Mouse (Mus musculus) MN1 (cell line): Measurements from ENCODE around the gene Epc2.

Experiments used
- DNase-seq: peaks from one replicate; pipeline ENCODE4 v3.0.0-alpha.2; 2016; ENCODE audit warnings: low spot score

Gene Epc2

DNA sequence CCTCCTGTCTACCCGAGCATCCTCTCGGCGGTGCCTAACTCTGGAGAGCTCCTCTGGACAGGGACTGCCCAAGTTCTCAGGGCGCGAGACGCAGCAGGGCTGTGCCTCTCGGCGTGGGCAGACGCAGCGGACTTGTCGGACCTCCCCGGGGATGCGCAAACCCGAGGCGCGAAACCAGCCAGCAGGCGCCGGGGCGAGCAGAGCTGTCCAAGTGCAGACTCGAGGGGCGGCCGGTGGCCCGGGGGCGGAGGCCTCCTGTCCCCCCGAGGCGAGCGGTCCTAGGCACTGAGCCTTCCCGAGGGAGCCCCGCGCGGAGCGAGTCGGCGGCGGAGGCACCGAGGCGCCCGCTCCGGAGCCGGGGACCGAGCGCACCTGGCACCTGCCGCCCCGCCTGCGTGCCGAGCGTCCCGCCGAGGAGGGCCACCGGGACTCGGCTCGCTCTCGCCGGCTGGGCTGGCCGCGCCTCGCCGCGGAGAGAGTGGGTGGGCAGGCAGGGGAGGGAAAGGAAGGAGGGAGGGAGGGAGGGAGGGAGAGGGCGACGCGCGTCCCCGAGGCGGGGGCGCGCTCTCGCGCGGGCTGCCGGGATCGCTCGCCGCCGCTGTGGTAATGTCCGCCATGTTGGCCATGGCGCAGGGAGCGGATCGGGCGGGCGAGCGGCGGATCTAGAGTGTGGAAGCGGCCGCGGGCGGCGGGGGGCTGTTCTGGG, at the start of gene Epc2:
Gene Epc2, plus strand, starts transcription at position 556 of the 706 bp plus-strand sequence.
- peak; percentile 91 for DNase-seq

DNA sequence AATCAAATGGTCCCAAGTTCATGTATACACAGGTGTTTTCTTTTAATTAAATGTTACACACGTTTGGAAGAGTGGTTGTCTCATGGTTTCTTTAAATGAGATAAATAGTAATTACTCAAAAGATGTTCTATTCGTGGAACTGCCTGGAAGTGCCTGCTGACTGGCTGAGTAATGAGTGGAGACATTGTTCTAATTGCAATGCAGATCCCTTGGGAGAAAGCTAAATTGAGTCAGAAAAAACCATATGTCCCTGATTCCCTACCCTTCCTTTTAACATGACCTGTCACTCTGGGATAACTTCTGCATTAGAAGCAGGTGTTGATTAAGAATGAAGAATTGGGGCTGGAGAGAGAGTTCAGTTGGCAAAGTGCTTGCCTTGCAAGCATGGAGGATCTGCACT, 45.3 kb upstream of the Epc2 start:
- DNase-seq = peak; percentile 57

DNA sequence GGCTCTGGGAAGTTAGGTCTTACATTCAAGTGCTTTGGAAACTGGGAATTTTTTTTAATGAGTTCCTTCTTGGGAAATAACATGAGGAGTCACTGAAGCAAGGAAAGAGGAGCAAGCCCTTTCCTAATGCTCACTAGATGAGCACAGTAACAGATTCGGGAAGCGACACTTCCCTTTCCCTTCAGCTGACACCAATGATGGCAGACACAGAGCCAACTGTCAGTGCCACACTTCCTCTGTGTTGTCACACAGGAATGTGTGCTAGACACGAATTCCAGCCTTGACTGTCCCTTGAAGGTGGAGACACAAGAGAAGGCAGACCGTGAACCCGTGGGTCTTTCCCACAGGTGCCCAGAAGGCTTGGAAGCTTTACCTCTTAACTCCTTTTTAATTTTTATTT, 39.6 kb upstream of the Epc2 start:
- DNase-seq = no peak

DNA sequence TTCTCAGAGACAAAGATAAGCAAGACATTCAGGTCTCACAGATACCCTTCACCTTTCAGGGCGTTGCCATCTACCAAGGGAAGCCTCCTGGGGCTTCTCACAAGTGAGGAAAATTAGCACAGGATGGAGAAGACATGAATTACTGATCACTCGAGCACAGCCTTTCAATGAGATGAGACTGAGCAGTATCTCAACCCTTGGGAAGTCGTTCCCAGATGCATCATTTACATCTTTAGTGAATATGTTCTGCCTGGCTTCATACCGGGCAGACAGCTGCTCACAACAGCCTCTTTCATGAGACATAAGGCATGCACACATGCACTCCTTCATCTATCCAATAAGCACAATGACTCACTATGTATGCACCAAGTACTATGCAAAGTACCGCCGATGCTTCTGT, 38.7 kb upstream of the Epc2 start:
- DNase-seq = no peak

GRCm38 (mm10) chr2:49415868-49416267, 35.4 kb upstream of the Epc2 start:
- DNase-seq = no peak

- no peak for DNase-seq
Measured at GRCm38 (mm10) chr2:49417018-49417604, 34.2 kb upstream of the Epc2 start.

- DNase-seq = no peak
Measured at GRCm38 (mm10) chr2:49420396-49420795, 30.9 kb upstream of the Epc2 start.

DNA sequence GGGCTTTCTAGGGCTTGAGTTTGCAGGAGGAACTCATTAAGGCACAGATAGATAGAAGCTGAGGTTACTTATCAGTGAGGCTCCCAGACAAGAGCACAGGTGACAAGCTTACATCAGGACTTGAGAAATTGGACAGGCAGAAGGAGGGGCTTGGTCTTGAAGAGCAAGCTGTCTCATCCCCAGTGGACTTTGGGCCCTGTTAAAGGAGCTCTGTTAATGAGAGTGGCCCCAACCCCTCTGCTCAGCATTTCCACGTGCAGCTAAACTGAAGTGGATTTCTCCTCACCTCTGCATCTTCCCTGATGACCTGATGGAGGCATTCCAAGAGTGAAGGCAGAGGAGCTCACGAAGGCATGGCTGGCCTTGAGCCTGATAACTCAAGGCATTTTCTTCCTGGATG, 27.4 kb upstream of the Epc2 start:
- DNase-seq = no peak

GRCm38 (mm10) chr2:49424788-49425187, 26.5 kb upstream of the Epc2 start:
- no peak for DNase-seq

DNA sequence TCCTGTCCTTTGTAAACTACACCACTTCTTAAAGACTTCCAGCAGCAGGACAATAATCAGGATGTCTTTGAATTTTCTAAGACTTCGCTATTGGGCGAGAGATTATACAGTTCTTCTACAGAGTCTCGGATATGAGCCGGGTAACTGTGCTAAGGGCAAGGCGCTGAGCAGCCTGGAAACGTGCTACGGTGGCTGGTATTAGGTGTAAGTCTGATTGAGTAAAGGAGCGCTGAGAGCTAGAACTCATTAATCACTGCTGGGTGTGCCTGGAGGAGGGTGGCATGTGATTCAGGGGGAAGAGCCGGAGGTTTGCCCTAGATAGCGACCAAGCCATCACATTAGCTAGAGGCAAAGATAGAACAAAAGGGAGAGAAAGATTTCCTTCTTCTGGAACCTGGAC, 25.1 kb upstream of the Epc2 start:
- DNase-seq = no peak

DNA sequence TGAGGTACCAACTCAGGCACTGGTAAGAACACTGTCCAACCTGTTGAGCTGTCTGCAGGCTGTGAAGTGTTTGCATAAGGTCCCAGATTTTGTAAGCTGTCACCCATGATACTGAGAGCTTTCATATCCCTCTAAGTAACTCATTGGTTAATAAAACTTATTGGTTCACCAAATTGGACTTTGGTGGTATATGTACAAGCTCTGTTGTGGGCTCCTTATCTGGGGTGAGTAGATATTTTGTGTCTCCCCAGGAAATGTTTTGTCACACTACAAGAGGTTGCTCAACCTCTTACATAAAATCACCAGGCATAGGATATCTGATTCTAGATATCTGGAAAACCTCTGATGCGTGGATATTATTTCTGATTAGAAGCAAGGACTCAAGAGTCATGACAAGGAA, 20.3 kb upstream of the Epc2 start:
- no peak for DNase-seq

DNA sequence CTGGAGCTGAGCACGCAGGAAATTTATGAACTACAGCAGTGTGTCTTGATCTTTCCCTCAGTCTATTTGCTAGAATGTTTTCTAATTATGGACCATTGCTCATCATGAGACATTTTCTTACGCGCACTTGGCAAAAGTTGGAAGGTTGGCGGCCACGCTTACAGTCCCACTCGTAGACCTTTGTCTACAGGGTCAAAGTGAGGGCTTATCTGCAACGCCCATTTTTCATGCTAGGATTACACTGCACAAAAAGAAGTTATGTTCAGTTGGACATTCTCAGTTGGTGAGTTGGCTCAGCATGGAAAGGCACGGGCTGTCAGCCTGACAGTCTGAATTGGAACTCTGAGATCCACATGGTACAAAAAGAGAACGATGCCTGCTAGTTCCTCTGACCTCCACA, 18.1 kb upstream of the Epc2 start:
- DNase-seq = no peak

- peak; percentile 17 for DNase-seq
Measured at GRCm38 (mm10) chr2:49446238-49446637, 5.0 kb upstream of the Epc2 start.

GRCm38 (mm10) chr2:49447586-49448475, 3.5 kb upstream of the Epc2 start:
- peak; percentile 62 for DNase-seq

DNA sequence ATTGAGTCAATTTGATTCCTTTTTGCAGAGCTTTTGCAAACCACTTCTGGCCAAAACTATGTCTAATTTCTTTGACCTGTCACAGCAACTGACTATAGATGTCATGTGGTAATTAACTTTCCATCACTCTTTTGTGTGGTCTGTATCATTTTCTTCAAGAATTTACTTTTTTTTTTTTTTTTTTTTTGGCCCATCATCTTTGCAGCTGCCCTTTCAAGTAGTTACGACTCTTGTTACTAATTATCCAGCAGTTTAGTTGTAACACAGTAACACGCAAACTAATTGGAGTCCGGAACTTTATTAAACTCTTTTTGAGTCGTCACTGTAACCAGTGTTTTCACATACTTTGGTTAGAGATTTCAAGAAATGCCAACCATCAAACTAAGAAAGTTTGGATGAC, 819 bp upstream of the Epc2 start:
- no peak for DNase-seq

- DNase-seq = peak; percentile 95
Measured at GRCm38 (mm10) chr2:49451637-49452211, 438 bp downstream of the Epc2 start.

DNA sequence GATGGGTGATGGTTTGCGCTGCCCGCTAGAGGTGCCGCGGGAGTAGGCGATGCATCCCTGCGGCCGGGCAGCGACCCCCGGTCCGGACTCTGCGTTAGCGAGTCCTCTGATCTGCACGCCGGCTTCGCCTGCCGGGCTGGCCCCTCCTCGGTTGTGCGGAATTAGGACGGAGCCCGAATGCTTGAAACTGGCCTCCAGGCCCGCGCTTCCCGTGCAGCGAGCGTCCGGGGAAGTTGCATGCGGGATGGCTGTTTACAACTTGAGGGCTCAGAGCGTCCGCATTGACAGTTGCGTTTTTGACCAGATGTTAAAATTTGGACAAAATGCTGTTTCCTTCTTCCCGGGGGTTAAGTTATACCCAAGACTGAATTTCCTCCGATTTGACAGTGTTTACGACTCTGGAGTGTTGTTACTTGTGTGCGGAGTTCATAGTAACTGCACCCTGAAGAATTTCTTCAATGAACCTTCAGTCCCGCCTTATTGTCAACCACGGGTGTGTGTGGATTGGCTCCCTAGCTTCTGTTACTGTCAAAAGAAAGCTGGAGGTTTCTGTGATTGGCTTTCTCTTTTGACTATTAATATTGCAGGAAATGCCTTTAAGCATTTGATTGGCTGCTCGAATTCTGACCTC, 1.3 kb downstream of the Epc2 start:
- DNase-seq = peak; percentile 92

GRCm38 (mm10) chr2:49457797-49458196, 6.5 kb downstream of the Epc2 start:
- no peak for DNase-seq

DNA sequence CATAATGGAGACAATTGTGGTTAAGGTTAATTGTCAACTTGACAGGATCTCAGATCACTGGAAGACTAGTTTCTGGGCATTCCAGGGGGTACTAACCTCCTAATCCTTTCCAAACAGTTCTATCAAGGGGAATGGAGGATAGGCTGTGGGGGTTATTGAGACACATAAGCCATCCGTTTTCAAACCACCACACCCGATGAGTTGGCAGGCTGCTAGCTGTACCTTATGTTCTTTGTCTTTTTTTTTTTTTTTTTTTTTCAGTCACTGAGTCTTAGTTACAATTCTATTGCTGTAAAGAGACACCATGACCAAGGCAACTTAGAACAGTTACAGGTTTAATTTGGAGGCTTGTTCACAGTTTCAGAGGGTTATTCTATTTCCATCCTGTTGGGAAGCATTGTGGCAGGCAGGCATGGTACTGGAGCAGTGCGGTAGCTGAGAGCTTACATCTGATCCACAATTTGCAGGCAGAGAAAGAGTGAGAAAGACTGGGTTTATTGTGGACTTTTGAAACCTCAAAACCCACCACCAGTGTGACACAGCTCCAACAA, 14.5 kb downstream of the Epc2 start:
- DNase-seq = no peak

DNA sequence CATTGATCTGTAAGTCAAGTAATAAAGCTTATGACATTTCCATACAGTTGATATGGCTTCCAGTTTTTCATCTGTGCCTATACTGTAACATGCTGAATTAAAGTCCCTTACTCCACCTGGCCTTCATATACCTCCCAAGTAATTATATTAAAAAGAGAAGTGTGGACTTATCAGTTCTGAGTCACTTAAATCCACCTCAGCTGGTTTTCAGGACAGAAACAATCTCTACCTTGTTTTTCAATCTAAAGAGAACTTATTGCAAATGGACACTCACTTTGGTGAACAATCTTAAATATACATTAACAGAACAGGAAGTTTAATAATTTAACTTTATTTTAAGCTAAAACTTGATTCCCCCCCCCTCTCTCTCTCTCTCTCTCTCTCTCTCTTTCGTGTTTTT, 15.8 kb downstream of the Epc2 start:
- DNase-seq = no peak

- DNase-seq = no peak
Measured at GRCm38 (mm10) chr2:49471188-49471587, 19.9 kb downstream of the Epc2 start.
